Mouse (Mus musculus) forebrain, embryonic 15.5 days (tissue): ENCODE data around the gene Eif4a2. TPM values are rescaled to one million over a fixed set of nuclear protein-coding genes. Genes with fewer than 3 reads are reported as not detected.

Source experiments
- ATAC-seq: fragments of 200-750 bp; cut with Nextera tagmentation; replicated peaks from 2 replicates; pipeline ENCODE4 v1.8.0; 2017; ENCODE audit warnings: mild to moderate bottlenecking, moderate TSS enrichment, moderate library complexity
- H3K27ac ChIP-seq: fragments of 300-500 bp; sonication (generic); replicated peaks from 2 replicates; pipeline ENCODE4 v1.5.1; 2015; ENCODE audit warnings: mild to moderate bottlenecking, inconsistent platforms
- H3K27me3 ChIP-seq: fragments of 300-500 bp; sonication (generic); 2 replicates; pipeline ENCODE4 v1.6.1; 2015; ENCODE audit warnings: inconsistent platforms
- H3K36me3 ChIP-seq: fragments of 300-500 bp; sonication (generic); 2 replicates; pipeline ENCODE4 v1.6.1; 2015; ENCODE audit warnings: mild to moderate bottlenecking, inconsistent platforms
- H3K4me1 ChIP-seq: fragments of 300-500 bp; sonication (generic); 2 replicates; pipeline ENCODE4 v1.6.1; 2015; ENCODE audit warnings: inconsistent platforms
- H3K4me2 ChIP-seq: fragments of 300-500 bp; sonication (generic); replicated peaks from 2 replicates; pipeline ENCODE4 v1.6.1; 2015; ENCODE audit warnings: mild to moderate bottlenecking, inconsistent platforms
- H3K4me3 ChIP-seq: fragments of 300-500 bp; sonication (generic); 2 replicates; pipeline ENCODE4 v1.5.1; 2015; ENCODE audit warnings: mild to moderate bottlenecking, inconsistent platforms
- H3K9ac ChIP-seq: fragments of 300-500 bp; sonication (generic); replicated peaks from 2 replicates; pipeline ENCODE4 v1.6.1; 2015; ENCODE audit warnings: mild to moderate bottlenecking, inconsistent platforms
- H3K9me3 ChIP-seq: fragments of 300-500 bp; sonication (generic); 2 replicates; pipeline ENCODE4 v1.6.1; 2016; ENCODE audit warnings: inconsistent platforms
- WGBS: fragments of 180-500 bp; shearing (Covaris S2); methylation state at CpG from one replicate; pipeline ENCODE4 v1.1.7; 2015; ENCODE audit warnings: mixed read lengths; 5-methylcytosine and 5-hydroxymethylcytosine counted together
- polyA plus RNA-seq: library from polyadenylated mRNA; unstranded; fragments of >200 nt; fragmentation: Nextera tagmentation; extraction: Ambion mirVana; gene quantifications from 2 replicates; pipeline ENCODE4 v1.2.1, GENCODE M21; 2015

Gene Eif4a2
- polyA plus RNA-seq, 1 experiment from 2014 or later, result 359 TPM

- Histone ChIP-seq H3K27ac (peak within 1 kb of the TSS; percentile 95), H3K36me3 (peaks cover 9% of the 10 kb centered on the region), H3K9me3 (no peaks in the 10 kb centered on the region), H3K4me3 (peak within 1 kb of the TSS; percentile 66), H3K9ac (peak within 1 kb of the TSS; percentile 91), H3K4me2 (peak within 1 kb of the TSS; percentile 88), H3K27me3 (no peaks in the 10 kb centered on the region), H3K4me1 (peaks cover 26% of the 10 kb centered on the region)
- ATAC-seq, result peak; percentile 96
- under 1% methylated on average over 51 of the region's 51 CpGs for WGBS
Measured at GRCm38 (mm10) chr16:23127673-23128375, 20.6 kb downstream of the Eif4a2 start, which contains the start of gene Rfc4. TSS of gene Rfc4 (minus strand) at chr16:23127737.

DNA sequence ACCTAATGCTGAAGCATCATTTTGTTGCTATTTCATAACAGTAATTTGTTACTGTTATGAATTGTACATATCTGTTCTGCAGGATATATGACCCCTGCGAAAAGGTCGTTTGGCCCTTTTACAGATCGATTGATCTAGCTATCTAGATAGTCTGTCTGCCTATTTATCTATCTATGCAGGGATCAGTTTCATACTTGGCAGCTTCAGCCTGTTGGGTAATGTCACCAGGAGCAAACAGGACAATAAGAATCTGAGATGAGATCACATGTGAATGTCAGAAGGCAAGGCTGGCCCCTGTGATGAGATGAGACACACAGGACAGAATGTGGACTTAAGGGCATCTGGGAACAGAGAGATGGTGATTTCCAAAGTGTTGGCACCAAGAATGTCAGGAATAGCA lies 23.1 kb downstream of the Eif4a2 start:
- no peaks in the 10 kb centered on the region for H3K9me3 ChIP-seq
- no peak for ATAC-seq
- H3K27ac ChIP-seq, result no peak overlapping the region
- no peaks in the 10 kb centered on the region for H3K36me3 ChIP-seq
- no peak overlapping the region for H3K4me3 ChIP-seq
- no peaks in the 10 kb centered on the region for H3K27me3 ChIP-seq
- no peak overlapping the region for H3K4me2 ChIP-seq
- H3K9ac ChIP-seq, result no peak overlapping the region
- 86% methylated on average over 3 of the region's 3 CpGs for WGBS
- peaks cover 26% of the 10 kb centered on the region for H3K4me1 ChIP-seq

DNA sequence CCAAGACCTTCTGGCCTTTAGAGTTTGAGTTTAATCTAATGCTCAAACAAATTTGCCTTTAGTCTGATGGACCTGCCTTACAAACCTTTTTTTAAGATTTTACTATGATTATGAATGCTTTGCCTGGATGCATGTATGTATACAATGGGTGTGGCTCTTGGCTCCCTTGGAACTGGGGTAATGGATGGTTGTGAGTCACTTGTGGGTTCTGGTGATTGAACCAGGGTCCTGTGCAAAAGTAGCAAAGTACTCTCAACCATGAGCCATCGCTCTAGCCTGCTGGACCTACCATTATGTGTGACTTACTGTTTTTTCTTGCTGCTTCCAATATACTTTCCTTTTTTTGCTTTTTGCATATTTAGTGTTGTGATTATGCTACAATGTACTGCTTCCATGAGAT lies 25.1 kb downstream of the Eif4a2 start:
- H3K9me3 ChIP-seq, result no peaks in the 10 kb centered on the region
- ATAC-seq, result no peak
- H3K36me3 ChIP-seq, result no peaks in the 10 kb centered on the region
- peaks cover 16% of the 10 kb centered on the region for H3K4me1 ChIP-seq
- 100% methylated on average over 1 of the region's 1 CpGs for WGBS
- H3K9ac ChIP-seq, result no peak overlapping the region
- H3K27me3 ChIP-seq, result no peaks in the 10 kb centered on the region
- no peak overlapping the region for H3K4me2 ChIP-seq
- H3K27ac ChIP-seq, result no peak overlapping the region
- H3K4me3 ChIP-seq, result no peak overlapping the region

DNA sequence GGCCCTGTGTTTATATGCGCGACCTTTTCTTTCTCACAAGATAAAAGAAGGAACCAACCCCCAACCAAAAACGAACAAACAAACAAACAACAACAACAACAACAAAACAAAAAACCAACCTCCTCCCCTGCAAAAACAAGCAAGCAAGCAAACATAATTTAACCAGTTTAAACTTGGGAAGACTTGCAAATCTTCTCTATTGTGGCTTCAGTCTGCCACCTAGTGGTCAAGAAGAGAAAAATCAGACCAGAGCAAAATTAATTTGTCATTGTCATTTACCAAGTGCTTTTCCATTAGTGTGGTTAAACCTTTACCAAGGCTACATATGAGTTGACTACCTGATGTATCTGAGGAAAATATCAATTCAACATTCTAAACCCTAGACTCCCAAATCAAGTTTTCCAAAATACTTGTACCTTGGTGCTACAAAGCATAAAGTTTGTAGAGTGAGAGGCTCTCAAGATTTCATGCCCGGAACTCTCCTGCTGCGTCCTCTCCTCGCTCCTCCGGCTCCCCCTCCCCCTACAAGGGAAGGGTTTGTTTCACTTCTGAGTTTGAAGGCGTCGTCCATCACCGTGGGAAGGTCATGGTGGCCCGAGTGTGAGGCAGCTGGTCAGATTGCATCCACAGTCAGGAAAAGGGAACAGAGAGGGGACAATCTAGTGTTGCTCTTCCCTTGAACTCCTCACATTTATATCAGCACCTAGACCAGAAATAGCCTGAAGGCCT lies 28.3 kb downstream of the Eif4a2 start:
- 27% methylated on average over 11 of the region's 11 CpGs for WGBS

GRCm38 (mm10) chr16:23136406-23136970 lies 29.2 kb downstream of the Eif4a2 start:
- no peaks in the 10 kb centered on the region for H3K27me3 ChIP-seq
- H3K9me3 ChIP-seq, result no peaks in the 10 kb centered on the region
- WGBS, result 58% methylated on average over 4 of the region's 4 CpGs
- H3K27ac ChIP-seq, result no peak overlapping the region
- ATAC-seq, result no peak
- H3K4me2 ChIP-seq, result no peak overlapping the region
- no peak overlapping the region for H3K9ac ChIP-seq
- no peak overlapping the region for H3K4me3 ChIP-seq
- H3K4me1 ChIP-seq, result no peaks in the 10 kb centered on the region
- H3K36me3 ChIP-seq, result no peaks in the 10 kb centered on the region

More for the DNA sequence above, 28.3 kb downstream of the Eif4a2 start:
- Histone ChIP-seq H3K4me1 (no peaks in the 10 kb centered on the region), H3K9me3 (no peaks in the 10 kb centered on the region), H3K27ac (no peak overlapping the region), H3K4me2 (no peak overlapping the region), H3K36me3 (no peaks in the 10 kb centered on the region), H3K27me3 (no peaks in the 10 kb centered on the region), H3K9ac (no peak overlapping the region), H3K4me3 (no peak overlapping the region)
- ATAC-seq, result no peak

- no peak for ATAC-seq
- no peaks in the 10 kb centered on the region for H3K4me1 ChIP-seq
- H3K9ac ChIP-seq, result no peak overlapping the region
- H3K4me2 ChIP-seq, result no peak overlapping the region
- WGBS, result 95% methylated on average over 3 of the region's 3 CpGs
- H3K4me3 ChIP-seq, result no peak overlapping the region
- no peaks in the 10 kb centered on the region for H3K9me3 ChIP-seq
- H3K27me3 ChIP-seq, result no peaks in the 10 kb centered on the region
- no peaks in the 10 kb centered on the region for H3K36me3 ChIP-seq
- H3K27ac ChIP-seq, result no peak overlapping the region
Measured at GRCm38 (mm10) chr16:23140911-23141310, 33.7 kb downstream of the Eif4a2 start.

DNA sequence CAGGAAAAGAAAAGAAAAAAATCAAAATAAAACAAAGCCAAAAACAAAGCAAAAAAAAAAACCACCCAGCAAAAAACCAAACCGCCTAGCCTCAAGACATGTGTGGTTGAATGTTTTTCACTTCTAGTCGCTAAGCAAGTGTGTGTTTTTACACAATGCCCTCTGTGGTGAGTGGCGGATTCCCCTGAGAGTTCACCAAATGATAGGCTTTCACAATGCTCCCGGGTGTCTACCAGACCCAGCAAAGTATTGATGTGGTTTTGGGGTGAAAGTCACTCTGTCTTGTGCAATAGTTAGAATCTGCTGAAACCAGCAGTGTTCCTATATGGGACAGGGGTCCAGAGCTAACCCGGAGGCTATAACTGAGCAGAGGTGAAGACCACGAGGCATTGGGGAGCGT lies 37.1 kb downstream of the Eif4a2 start:
- Histone ChIP-seq H3K36me3 (no peaks in the 10 kb centered on the region), H3K4me3 (no peak overlapping the region), H3K9ac (no peak overlapping the region), H3K4me1 (no peaks in the 10 kb centered on the region), H3K4me2 (no peak overlapping the region), H3K27me3 (no peaks in the 10 kb centered on the region), H3K27ac (no peak overlapping the region), H3K9me3 (no peaks in the 10 kb centered on the region)
- 85% methylated on average over 7 of the region's 7 CpGs for WGBS
- no peak for ATAC-seq

DNA sequence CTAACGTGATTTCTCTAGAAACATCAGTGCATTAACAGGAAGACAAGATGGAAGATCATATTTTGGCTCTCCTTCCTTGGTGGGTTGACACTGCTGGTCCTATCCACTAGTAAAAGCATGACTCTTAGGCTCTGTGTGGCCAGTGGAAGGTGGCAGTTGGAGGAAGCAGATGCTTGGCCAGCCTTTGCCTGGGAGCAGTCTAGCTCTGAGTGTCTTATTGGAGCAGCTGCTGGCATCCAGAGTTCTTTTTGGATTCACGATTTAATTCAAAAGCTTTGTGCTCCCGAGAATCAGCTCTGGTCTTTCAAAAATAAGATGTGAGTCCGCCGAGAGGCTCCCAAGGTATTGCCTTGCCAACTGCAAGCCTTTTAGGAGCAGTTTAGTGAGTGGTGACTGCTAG lies 38.0 kb downstream of the Eif4a2 start:
- no peaks in the 10 kb centered on the region for H3K27me3 ChIP-seq
- H3K9ac ChIP-seq, result no peak overlapping the region
- no peaks in the 10 kb centered on the region for H3K36me3 ChIP-seq
- WGBS, result 65% methylated on average over 5 of the region's 5 CpGs
- H3K4me1 ChIP-seq, result no peaks in the 10 kb centered on the region
- no peak overlapping the region for H3K4me2 ChIP-seq
- no peaks in the 10 kb centered on the region for H3K9me3 ChIP-seq
- no peak overlapping the region for H3K4me3 ChIP-seq
- H3K27ac ChIP-seq, result no peak overlapping the region
- ATAC-seq, result no peak

DNA sequence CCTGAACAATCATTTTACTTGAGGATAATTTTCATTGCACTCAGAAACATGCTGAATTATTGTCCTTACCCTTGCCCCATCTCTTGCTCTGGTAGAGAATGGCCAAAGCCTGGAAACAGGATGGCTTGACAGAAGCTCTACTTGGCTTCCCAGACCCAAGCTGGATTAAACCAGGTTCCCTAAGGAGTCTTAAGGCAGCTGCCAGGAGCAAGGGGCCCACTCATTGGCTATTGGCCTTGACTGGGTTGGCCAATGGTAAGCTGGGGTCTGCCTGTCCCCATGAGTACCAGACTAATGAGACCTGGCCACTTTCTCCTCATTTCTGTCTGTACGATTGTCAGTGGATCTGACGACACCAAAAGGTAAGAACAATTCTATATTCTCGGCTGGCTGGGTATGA lies 39.0 kb downstream of the Eif4a2 start, which contains the start of gene Adipoq:
Adipoq (plus strand) TSS at position 257 of the 400 bp plus-strand sequence.
- H3K27ac ChIP-seq, result no peak within 1 kb of the TSS
- H3K4me3 ChIP-seq, result no peak within 1 kb of the TSS
- H3K9me3 ChIP-seq, result no peaks in the 10 kb centered on the region
- no peaks in the 10 kb centered on the region for H3K4me1 ChIP-seq
- no peaks in the 10 kb centered on the region for H3K36me3 ChIP-seq
- no peak for ATAC-seq
- no peaks in the 10 kb centered on the region for H3K27me3 ChIP-seq
- 78% methylated on average over 3 of the region's 3 CpGs for WGBS
- no peak within 1 kb of the TSS for H3K9ac ChIP-seq
- no peak within 1 kb of the TSS for H3K4me2 ChIP-seq

DNA sequence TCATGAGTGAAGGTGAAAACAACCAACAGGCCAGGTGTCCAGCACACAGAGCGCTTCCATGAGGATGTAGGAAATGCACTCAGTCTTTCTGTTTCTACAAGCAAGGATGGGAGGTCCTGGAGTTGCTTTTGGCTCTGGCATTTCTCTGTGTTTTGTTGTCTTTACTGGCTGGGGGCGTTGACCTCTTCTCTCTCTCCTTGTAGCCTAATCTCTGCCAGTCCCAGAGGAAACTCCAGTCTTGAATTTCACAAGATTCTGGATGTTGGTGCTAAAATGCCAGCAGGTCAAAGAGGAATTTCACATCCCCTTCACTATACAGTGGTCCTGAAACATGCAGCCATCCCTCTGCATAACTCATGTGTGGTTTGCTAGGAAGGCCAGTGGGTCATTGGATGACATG lies 41.7 kb downstream of the Eif4a2 start:
- no peaks in the 10 kb centered on the region for H3K36me3 ChIP-seq
- H3K4me1 ChIP-seq, result no peaks in the 10 kb centered on the region
- no peaks in the 10 kb centered on the region for H3K27me3 ChIP-seq
- H3K9me3 ChIP-seq, result no peaks in the 10 kb centered on the region
- no peak for ATAC-seq
- H3K9ac ChIP-seq, result no peak overlapping the region
- WGBS, result 85% methylated on average over 2 of the region's 2 CpGs
- H3K4me3 ChIP-seq, result no peak overlapping the region
- no peak overlapping the region for H3K27ac ChIP-seq
- H3K4me2 ChIP-seq, result no peak overlapping the region

DNA sequence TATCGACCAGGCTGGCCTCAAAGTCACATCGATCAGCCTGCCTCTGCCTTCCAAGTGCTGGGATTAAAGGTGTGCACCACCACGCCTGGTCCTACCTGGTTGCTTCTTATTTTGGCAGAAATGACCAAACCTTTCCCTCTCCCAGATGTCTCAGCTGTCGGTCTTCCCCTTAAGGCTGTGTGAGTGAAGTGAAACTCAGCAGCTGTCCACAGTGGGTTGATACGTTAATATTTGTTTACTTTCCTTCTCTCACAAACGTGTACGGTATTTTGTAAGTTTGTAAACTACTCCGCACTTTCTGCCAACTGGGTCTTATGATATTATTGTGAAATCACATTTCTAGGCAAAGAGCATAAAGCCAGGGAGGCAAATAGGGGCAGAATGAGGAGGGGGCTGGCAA lies 42.2 kb downstream of the Eif4a2 start:
- H3K27ac ChIP-seq, result no peak overlapping the region
- no peak overlapping the region for H3K4me2 ChIP-seq
- no peak for ATAC-seq
- H3K4me1 ChIP-seq, result no peaks in the 10 kb centered on the region
- H3K9ac ChIP-seq, result no peak overlapping the region
- WGBS, result 91% methylated on average over 8 of the region's 8 CpGs
- no peaks in the 10 kb centered on the region for H3K9me3 ChIP-seq
- no peaks in the 10 kb centered on the region for H3K27me3 ChIP-seq
- H3K36me3 ChIP-seq, result no peaks in the 10 kb centered on the region
- H3K4me3 ChIP-seq, result no peak overlapping the region

GRCm38 (mm10) chr16:23151423-23151822 lies 44.2 kb downstream of the Eif4a2 start:
- Histone ChIP-seq H3K4me3 (no peak overlapping the region), H3K4me2 (no peak overlapping the region), H3K9me3 (no peaks in the 10 kb centered on the region), H3K27ac (no peak overlapping the region), H3K36me3 (no peaks in the 10 kb centered on the region), H3K4me1 (no peaks in the 10 kb centered on the region), H3K27me3 (no peaks in the 10 kb centered on the region), H3K9ac (no peak overlapping the region)
- 22% methylated on average over 2 of the region's 2 CpGs for WGBS
- no peak for ATAC-seq
